Mouse (Mus musculus) small intestine, adult 2 months (tissue): ENCODE data around the gene Dapk1. TPM values are rescaled to one million over a fixed set of nuclear protein-coding genes. Genes with fewer than 3 reads are reported as not detected.

Source experiments
- H3K27ac ChIP-seq: fragments of 200-500 bp; 2 replicates; pipeline ENCODE4 v1.5.1; 2012; ENCODE audit warnings: low read depth, low read length, control low read depth, inconsistent platforms; ENCODE audit not compliant: insufficient read depth
- H3K27me3 ChIP-seq: fragments of 200-500 bp; 2 replicates; pipeline ENCODE4 v1.6.1; 2012; ENCODE audit warnings: mild to moderate bottlenecking, moderate library complexity, low read length, inconsistent platforms; ENCODE audit not compliant: control insufficient read depth, insufficient read depth
- H3K36me3 ChIP-seq: fragments of 200-500 bp; 2 replicates; pipeline ENCODE4 v1.6.1; 2012; ENCODE audit warnings: mild to moderate bottlenecking, low read length, control low read depth, inconsistent platforms; ENCODE audit not compliant: control insufficient read depth, insufficient read depth
- H3K4me1 ChIP-seq: fragments of 200-500 bp; 2 replicates; pipeline ENCODE4 v1.6.1; 2012; ENCODE audit warnings: low read length, inconsistent platforms, mixed read lengths; ENCODE audit not compliant: control insufficient read depth, insufficient read depth, insufficient read length
- H3K4me3 ChIP-seq: fragments of 200-500 bp; 2 replicates; pipeline ENCODE4 v1.5.1; 2012; ENCODE audit warnings: low read depth, mild to moderate bottlenecking, control low read depth, inconsistent platforms, low read length, moderate library complexity
- CTCF ChIP-seq: fragments of 200-500 bp; IDR thresholded peaks from 2 replicates; pipeline ENCODE4 v1.5.1; 2012; ENCODE audit warnings: low read depth, mild to moderate bottlenecking, control low read depth, inconsistent platforms, low read length, moderate library complexity, mixed read lengths; ENCODE audit not compliant: insufficient replicate concordance, insufficient read length; ENCODE audit errors: extremely low read depth
- POLR2A ChIP-seq: fragments of 200-500 bp; IDR thresholded peaks from 2 replicates; pipeline ENCODE4 v1.6.1; 2012; ENCODE audit warnings: low read depth, mild to moderate bottlenecking, control low read depth, inconsistent platforms, low read length, moderate library complexity
- WGBS: fragments of 180-500 bp; shearing (Covaris S2); methylation state at CpG from one replicate; pipeline ENCODE4 v1.1.7; 2018; 5-methylcytosine and 5-hydroxymethylcytosine counted together
- polyA plus RNA-seq: library from polyadenylated mRNA; depleted of rRNA; stranded (reverse); fragments of >200 nt; gene quantifications from 2 replicates; pipeline ENCODE4 v1.2.3, GENCODE M21; 2012

Gene Dapk1
- polyA plus RNA-seq, 1 experiment: 12.9 TPM

DNA sequence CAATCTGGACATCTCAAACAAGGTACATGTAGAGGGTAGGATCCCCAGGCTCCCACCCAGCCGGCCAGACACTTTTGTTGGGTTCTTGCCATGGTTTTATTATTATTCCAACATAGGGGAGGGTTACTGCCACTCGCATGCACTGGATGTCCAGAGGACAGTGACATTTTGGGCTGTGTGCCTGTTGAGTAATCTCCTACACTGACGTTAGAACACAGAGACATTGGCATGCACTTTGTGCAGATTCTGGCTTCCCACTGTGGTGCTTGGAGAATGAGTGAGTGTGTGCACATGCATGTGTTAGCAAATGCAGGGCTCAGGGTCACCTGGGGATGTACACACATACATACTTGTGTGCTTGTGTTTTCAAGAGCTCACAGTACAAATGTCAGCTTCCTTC is 129.3 kb downstream of the Dapk1 start:
- TF ChIP-seq CTCF (no peak), POLR2A (no peak)
- no peaks in the 10 kb centered on the region for H3K4me1 ChIP-seq
- H3K27ac ChIP-seq: no peak overlapping the region
- 66% methylated on average over 3 of the region's 3 CpGs for WGBS
- no peak overlapping the region for H3K4me3 ChIP-seq
- H3K27me3 ChIP-seq: no peaks in the 10 kb centered on the region
- no peaks in the 10 kb centered on the region for H3K36me3 ChIP-seq

DNA sequence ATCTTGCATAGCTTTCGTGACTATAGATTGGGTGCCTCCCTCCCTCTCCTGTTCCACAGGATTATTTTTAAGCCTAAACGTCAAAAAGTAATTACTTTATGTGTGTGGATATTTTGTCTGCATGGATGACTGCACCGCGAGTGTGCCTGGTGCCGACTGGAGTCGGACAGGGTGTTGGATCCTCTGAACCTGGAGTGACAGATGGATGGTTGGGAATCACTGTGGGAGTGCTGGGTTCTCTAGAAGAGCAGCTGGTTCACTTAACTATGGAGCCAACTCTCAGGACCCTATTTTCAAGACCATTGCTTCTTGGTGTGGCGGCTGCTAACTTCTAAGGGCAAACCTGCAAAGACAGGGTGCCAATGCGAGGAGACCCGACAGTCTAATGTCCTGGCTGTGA is 133.6 kb downstream of the Dapk1 start:
- H3K27me3 ChIP-seq: no peaks in the 10 kb centered on the region
- H3K27ac ChIP-seq: no peak overlapping the region
- H3K4me1 ChIP-seq: no peaks in the 10 kb centered on the region
- no peak overlapping the region for H3K4me3 ChIP-seq
- no peak for TF ChIP-seq POLR2A
- TF ChIP-seq CTCF: no peak
- 92% methylated on average over 9 of the region's 9 CpGs for WGBS
- no peaks in the 10 kb centered on the region for H3K36me3 ChIP-seq

DNA sequence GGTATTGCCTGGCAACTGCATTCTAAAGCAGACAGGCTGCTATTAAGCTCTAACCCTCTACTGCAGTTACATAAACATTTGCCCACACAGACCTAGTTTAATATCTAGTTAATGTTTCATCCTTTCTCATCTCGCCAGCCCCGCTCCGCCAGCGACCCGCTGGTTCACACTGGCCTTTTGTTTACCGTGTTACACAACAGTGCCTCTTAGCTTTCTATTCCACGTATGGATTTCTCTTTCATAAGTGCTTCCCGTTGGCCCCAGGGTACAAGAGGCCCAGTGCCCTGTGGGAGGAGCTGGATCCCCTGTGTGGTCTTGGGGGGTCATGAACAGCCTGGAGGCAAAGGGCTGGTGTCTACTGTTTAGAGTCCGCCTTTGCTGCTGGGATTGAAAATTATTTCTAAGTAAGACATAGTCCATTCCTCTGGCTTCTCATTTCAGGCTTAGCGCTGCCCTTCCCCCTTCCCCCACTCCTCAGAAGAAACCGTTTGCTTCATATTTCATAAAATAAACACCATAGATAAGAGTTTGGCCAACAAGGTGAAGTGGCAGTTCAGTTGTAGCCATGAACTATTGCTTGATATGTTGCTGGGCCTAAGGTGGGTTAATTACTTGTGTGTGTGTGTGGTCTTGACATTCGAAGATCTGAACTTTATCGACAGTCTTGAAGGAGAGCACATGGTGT is 134.8 kb downstream of the Dapk1 start:
- TF ChIP-seq CTCF (no peak), POLR2A (no peak)
- Histone ChIP-seq H3K27ac (no peak overlapping the region), H3K27me3 (no peaks in the 10 kb centered on the region), H3K4me1 (no peaks in the 10 kb centered on the region), H3K4me3 (no peak overlapping the region), H3K36me3 (no peaks in the 10 kb centered on the region)
- WGBS: 36% methylated on average over 13 of the region's 13 CpGs

DNA sequence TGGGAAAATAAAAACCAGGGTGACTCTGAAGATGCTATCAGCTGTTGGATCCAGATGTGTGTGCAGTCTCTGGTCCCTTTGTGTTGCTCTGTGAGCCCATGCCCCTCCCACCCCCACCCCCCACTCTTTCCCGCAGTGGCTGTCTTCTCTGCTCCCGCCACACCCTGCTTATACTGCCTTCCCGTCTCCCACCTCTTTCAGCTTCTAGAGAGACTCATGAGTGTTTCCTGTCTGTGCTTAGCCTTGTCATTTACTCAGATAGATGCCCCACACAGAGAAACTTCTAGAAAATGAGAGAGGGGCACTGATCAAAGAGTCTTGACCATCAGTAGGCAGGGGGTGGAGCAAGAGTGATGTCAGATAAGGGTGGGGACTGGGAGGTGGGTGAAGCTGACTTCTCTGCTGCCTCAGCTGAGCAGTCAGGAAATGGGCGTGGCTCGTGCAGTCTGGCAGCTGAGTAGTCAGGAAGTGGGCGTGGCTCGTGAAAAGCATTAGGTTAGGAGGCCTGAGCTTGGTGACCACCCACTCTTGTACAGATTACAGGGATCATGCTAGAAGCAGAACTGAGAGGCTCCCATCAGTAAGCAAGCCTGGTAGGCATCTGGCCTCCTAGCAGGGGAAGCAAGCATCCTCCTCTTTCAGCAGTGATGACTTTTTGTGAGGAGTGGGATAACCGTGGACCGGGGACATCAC is 136.0 kb downstream of the Dapk1 start:
- peak overlapping the region; percentile 27; the same call in 1 of the 2 replicates for H3K27ac ChIP-seq
- H3K4me3 ChIP-seq: peak overlapping the region; percentile 15; the same call in 1 of the 2 replicates
- H3K4me1 ChIP-seq: no peaks in the 10 kb centered on the region
- H3K36me3 ChIP-seq: no peaks in the 10 kb centered on the region
- 11% methylated on average over 9 of the region's 9 CpGs for WGBS
- H3K27me3 ChIP-seq: no peaks in the 10 kb centered on the region
- no peak for TF ChIP-seq POLR2A
- TF ChIP-seq CTCF: no peak

DNA sequence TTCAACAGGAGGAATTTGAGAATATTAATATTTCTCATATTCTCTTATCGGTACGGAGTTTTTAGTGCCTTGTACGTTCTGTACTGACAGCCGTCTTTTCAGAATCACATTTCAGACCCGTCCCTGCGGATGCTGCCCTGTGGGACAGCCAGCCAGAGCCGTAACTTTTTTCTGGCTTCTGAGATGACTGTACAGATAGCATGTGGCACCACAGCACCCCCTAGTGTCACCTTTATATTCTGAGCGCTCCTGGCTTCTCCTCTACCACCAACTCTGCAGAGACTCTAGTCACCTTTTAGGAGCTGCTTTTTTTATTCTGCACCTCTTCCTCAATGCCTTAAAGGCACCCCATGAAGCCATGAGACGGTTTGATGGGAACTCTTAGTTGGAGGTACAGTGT is 136.7 kb downstream of the Dapk1 start:
- H3K27me3 ChIP-seq: no peaks in the 10 kb centered on the region
- no peak for TF ChIP-seq POLR2A
- TF ChIP-seq CTCF: peak; percentile 67; the same call in 1 of the 2 replicates
- no peaks in the 10 kb centered on the region for H3K36me3 ChIP-seq
- no peak overlapping the region for H3K4me3 ChIP-seq
- H3K27ac ChIP-seq: peak overlapping the region; percentile 27; the same call in 1 of the 2 replicates
- 11% methylated on average over 9 of the region's 9 CpGs for WGBS
- no peaks in the 10 kb centered on the region for H3K4me1 ChIP-seq

DNA sequence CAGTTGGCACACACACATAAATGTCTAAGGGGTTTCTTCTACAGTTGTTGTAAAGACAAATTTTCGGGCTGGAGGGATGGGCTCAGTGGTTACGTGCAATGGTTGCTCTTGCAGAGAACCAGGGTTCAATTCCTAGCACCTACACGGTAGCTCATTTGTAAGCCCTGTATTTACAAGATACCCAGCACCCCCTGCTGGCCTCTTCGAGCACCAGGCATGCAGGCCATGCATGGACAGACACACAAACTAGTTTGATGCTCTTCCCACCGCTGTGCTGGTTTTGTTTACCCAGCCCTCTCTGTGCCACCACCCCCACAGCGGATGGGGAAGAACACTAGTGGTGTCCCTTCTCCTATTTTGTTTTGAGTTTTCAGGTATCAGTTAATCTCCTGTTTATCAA is 138.5 kb downstream of the Dapk1 start:
- Histone ChIP-seq H3K4me3 (no peak overlapping the region), H3K27me3 (no peaks in the 10 kb centered on the region), H3K36me3 (no peaks in the 10 kb centered on the region), H3K4me1 (no peaks in the 10 kb centered on the region), H3K27ac (no peak overlapping the region)
- WGBS: 86% methylated on average over 6 of the region's 6 CpGs
- TF ChIP-seq CTCF (no peak), POLR2A (no peak)

DNA sequence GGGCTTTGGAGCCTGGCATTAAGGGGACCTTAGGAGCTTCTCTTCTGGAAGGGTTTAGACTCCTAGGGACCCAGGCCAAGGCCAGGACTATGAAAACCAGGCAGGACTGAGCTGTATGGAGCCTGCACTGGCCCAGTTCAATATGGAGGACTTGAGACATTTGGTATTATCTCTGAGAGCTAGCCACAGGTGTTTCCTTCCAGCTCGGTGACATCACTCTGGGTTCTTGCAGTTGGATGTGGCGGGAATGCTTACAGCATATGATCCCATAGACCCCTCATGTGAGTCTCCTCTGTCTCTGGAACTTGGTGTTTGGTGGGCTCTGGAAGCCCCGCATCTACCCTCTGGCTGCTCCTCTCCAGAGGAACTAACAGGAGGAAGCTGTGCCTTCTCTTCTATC is 140.9 kb downstream of the Dapk1 start:
- H3K4me1 ChIP-seq: no peaks in the 10 kb centered on the region
- no peak overlapping the region for H3K27ac ChIP-seq
- no peaks in the 10 kb centered on the region for H3K27me3 ChIP-seq
- no peak overlapping the region for H3K4me3 ChIP-seq
- TF ChIP-seq CTCF (no peak), POLR2A (no peak)
- WGBS: 80% methylated on average over 3 of the region's 3 CpGs
- no peaks in the 10 kb centered on the region for H3K36me3 ChIP-seq
